Mouse (Mus musculus): ENCODE measurements at regions not wholly inside any gene's neighbourhood (a gene's known extent, or its start where the extent isn't known, plus 50 kb on each side); places are given as distances from the start of the nearest gene placed in this dataset.

DNA sequence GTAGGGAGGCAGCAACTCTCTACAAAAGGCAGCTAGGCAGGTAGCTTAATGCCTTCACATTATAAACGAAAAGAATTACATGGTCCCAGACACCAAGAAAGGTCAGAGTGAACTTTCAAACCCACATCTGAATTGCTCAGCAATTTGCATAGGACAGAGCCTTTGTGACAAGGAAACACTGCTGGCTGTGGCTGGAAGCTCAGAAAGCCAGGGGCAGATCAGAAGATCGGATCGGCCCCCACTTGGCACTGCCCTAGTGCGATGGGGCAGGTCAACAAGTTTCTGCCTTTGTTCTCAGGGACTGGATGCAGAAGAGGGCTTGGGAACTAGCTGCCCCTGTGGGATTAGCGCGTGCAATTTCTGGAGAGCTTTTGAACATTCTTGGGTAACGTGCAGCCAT is 179.6 kb downstream of the Kit start:
- TF ChIP-seq POLR2A (IDR thresholded peaks at IDR 0.05; ENCODE audit: extremely low read depth, insufficient read depth, low read length) (no peak), CTCF (IDR thresholded peaks at IDR 0.05; ENCODE audit: extremely low read depth, insufficient read depth, low read length) (no peak)

All from cortical plate, adult 2 months (tissue).